Comparison of ENCODE assay signal across 9 mouse cellular contexts in the genomic region with DNA sequence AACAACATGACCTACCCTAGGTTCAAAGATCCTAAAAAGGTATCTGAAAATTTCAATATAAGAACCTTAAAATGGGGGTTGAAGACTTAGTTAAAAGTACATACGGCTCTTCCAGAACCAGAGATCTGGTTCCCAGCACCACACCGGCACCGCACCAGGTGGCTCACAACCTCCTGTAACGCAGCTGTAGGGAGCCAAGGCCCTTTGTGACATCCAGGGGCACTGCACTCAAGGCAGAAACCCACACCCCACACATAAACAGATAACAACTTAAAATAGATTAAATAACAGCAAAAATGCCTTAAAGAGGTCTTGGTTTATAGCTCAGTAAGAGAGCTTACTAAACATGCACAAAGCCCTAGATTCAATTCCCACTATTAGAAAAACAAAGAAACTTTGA. TPM values are rescaled to one million over a fixed set of nuclear protein-coding genes. Genes with fewer than 3 reads are reported as not detected.
DNase-seq lines count a peak whose midpoint lies in the region; ATAC-seq and TF ChIP-seq lines count a peak whose summit lies in the region.
"Had no signal": no experiment of that assay in that cellular context is flagged by ENCODE, and none has a peak within 500 bp of the region (broad histone marks: within the 10 kb centered on the region; RNA-seq: fewer than 3 reads in every experiment).

No protein-coding gene starts in this region.

- no peak overlapping the region for H3K27ac ChIP-seq in limb, embryonic 14.5 days (replicated peaks; ENCODE audit: low read depth, low read length)
- no peak overlapping the region for H3K27ac ChIP-seq in stomach, postnatal 0 days (replicated peaks)

- H3K9me3 ChIP-seq in erythroblast, embryonic 14.5 days (ENCODE audit: control insufficient read depth, low read length) = no peaks in the 10 kb centered on the region
- H3K9me3 ChIP-seq in limb, embryonic 14.5 days (ENCODE audit: control insufficient read depth, low read length) = no peaks in the 10 kb centered on the region
- no peaks in the 10 kb centered on the region for H3K9me3 ChIP-seq in stomach, postnatal 0 days (ENCODE audit: control insufficient read depth, low read length)

- no peak for TF ChIP-seq EP300 in stomach, postnatal 0 days (optimal IDR thresholded peaks at IDR 0.05)

- H3K36me3 ChIP-seq in erythroblast, embryonic 14.5 days (ENCODE audit: control insufficient read depth) = peaks cover 35% of the 10 kb centered on the region
- H3K36me3 ChIP-seq in limb, embryonic 14.5 days (ENCODE audit: control insufficient read depth, insufficient read depth, low read length) = peaks cover 31% of the 10 kb centered on the region
- 0 out of 2 replicates have a peak, but pooled peaks cover under 1% of the 10 kb centered on the region for H3K36me3 ChIP-seq in stomach, postnatal 0 days (ENCODE audit: control insufficient read depth, insufficient read depth, low read length)

- peaks cover under 1% of the 10 kb centered on the region; the same call in 1 of the 2 replicates for H3K27me3 ChIP-seq in erythroblast, embryonic 14.5 days (ENCODE audit: control insufficient read depth)
- no peaks in the 10 kb centered on the region for H3K27me3 ChIP-seq in limb, embryonic 14.5 days (ENCODE audit: control insufficient read depth, insufficient read depth, low read length)
- no peaks in the 10 kb centered on the region for H3K27me3 ChIP-seq in stomach, postnatal 0 days (ENCODE audit: control insufficient read depth, insufficient read depth, low read length)
- H3K27me3 ChIP-seq: Patski had no signal

- peak overlapping the region; percentile 49; the same call in 1 of the 2 replicates for H3K9ac ChIP-seq in limb, embryonic 14.5 days (ENCODE audit: low read depth, low read length, severe bottlenecking)
- no peak overlapping the region for H3K9ac ChIP-seq in stomach, postnatal 0 days (ENCODE audit: low read length)

- TF ChIP-seq POLR2A in limb, embryonic 14.5 days (IDR thresholded peaks at IDR 0.05; ENCODE audit: borderline replicate concordance, extremely low read depth, insufficient read depth, insufficient read length) = no peak

- peak overlapping the region; percentile 78 for H3K4me2 ChIP-seq in limb, embryonic 14.5 days (replicated peaks; ENCODE audit: low read depth, low read length, severe bottlenecking)
- H3K4me2 ChIP-seq in stomach, postnatal 0 days (replicated peaks; ENCODE audit: low read depth) = peak overlapping the region; percentile 61

- DNase-seq in thymus, postnatal 4 days = peak; percentile 25
- DNase-seq in thymus, postnatal 36 days = no peak
- no peak for DNase-seq in limb, embryonic 14.5 days (ENCODE audit: low spot score)
- no peak for DNase-seq in stomach, postnatal 0 days (ENCODE audit: low spot score)
- DNase-seq in adrenal gland, adult (ENCODE audit: inconsistent age in 2 of 2, low spot score in 1 of 2) = no peak
- DNase-seq in cerebellum, postnatal 4 days (ENCODE audit: low spot score in 2 of 2) = no peak

- WGBS in limb, embryonic 14.5 days = 23% methylated on average over 4 of the region's 4 CpGs
- WGBS in stomach, postnatal 0 days = 14% methylated on average over 4 of the region's 4 CpGs

- H3K4me1 ChIP-seq in erythroblast, embryonic 14.5 days (ENCODE audit: control insufficient read depth) = peaks cover 31% of the 10 kb centered on the region
- H3K4me1 ChIP-seq in limb, embryonic 14.5 days (ENCODE audit: control insufficient read depth, insufficient read depth, low read length) = peaks cover 17% of the 10 kb centered on the region
- peaks cover 2% of the 10 kb centered on the region; the same call in 1 of the 2 replicates for H3K4me1 ChIP-seq in stomach, postnatal 0 days (replicated peaks; ENCODE audit: control insufficient read depth, insufficient read depth)

- H3K4me3 ChIP-seq in erythroblast, embryonic 14.5 days (replicated peaks) = peak overlapping the region; percentile 93
- H3K4me3 ChIP-seq in limb, embryonic 14.5 days (replicated peaks; ENCODE audit: low read length) = peak overlapping the region; percentile 91
- H3K4me3 ChIP-seq in stomach, postnatal 0 days (ENCODE audit: low read depth, low read length) = peak overlapping the region; percentile 39

- no peak for TF ChIP-seq CTCF in stomach, postnatal 0 days (IDR thresholded peaks at IDR 0.05; ENCODE audit: low read depth)

- ATAC-seq in erythroblast, adult 5-6 weeks (replicated peaks; ENCODE audit: low FRiP score, poor library complexity, severe bottlenecking) = no peak
- no peak for ATAC-seq in limb, embryonic 14.5 days (ENCODE audit: low FRiP score, low read depth)
- ATAC-seq in stomach, postnatal 0 days (ENCODE audit: low FRiP score, low TSS enrichment) = no peak

RNA-seq across cellular contexts. Expression of gene Zfp266, which starts 1.3 kb away (rescaled TPM):
- 0.03 and 0.04 TPM in 2 replicates for polyA plus RNA-seq in erythroblast, embryonic 14.5 days (2012)
- 10.2 and 10.4 TPM in 2 replicates for total RNA-seq in erythroblast, adult 5-6 weeks (2015; ENCODE audit: low replicate concordance)
- total RNA-seq in erythroblast, adult 5-6 weeks (2017; ENCODE audit: low replicate concordance) = 6.8 and 8.9 TPM in 2 replicates
- polyA plus RNA-seq in limb, embryonic 14.5 days (2012; rRNA removed) = 43.1 and 43.5 TPM in 2 replicates
- 92.4 and 95.5 TPM in 2 replicates for polyA plus RNA-seq in limb, embryonic 14.5 days (2014; fragmentation: Nextera tagmentation; extraction: Ambion mirVana)
- 33.7 and 35.2 TPM in 2 replicates for polyA plus RNA-seq in stomach, postnatal 0 days (2015; fragmentation: Nextera tagmentation; extraction: Ambion mirVana)

RNA-seq across cellular contexts. Expression of gene Zfp426, which starts 27.4 kb away (rescaled TPM):
- polyA plus RNA-seq in erythroblast, embryonic 14.5 days (2012) = 0.08 and 0.44 TPM in 2 replicates
- 8.6 and 12.5 TPM in 2 replicates for total RNA-seq in erythroblast, adult 5-6 weeks (2015; ENCODE audit: low replicate concordance)
- 15.6 and 17.6 TPM in 2 replicates for total RNA-seq in erythroblast, adult 5-6 weeks (2017; ENCODE audit: low replicate concordance)
- 12.0 and 17.4 TPM in 2 replicates for polyA plus RNA-seq in limb, embryonic 14.5 days (2012; rRNA removed)
- polyA plus RNA-seq in limb, embryonic 14.5 days (2014; fragmentation: Nextera tagmentation; extraction: Ambion mirVana) = 24.1 and 25.5 TPM in 2 replicates
- 7.1 and 8.6 TPM in 2 replicates for polyA plus RNA-seq in stomach, postnatal 0 days (2015; fragmentation: Nextera tagmentation; extraction: Ambion mirVana)

RNA-seq across cellular contexts. Expression of gene Zfp26, which starts 60.0 kb away (rescaled TPM):
- polyA plus RNA-seq in erythroblast, embryonic 14.5 days (2012) = under 0.01 and 0.01 TPM in 2 replicates
- total RNA-seq in erythroblast, adult 5-6 weeks (2015; ENCODE audit: low replicate concordance) = 5.0 TPM in 2 replicates
- 3.1 and 17.9 TPM in 2 replicates for total RNA-seq in erythroblast, adult 5-6 weeks (2017; ENCODE audit: low replicate concordance)
- polyA plus RNA-seq in limb, embryonic 14.5 days (2012; rRNA removed) = 12.1 and 14.2 TPM in 2 replicates
- 23.3 and 25.9 TPM in 2 replicates for polyA plus RNA-seq in limb, embryonic 14.5 days (2014; fragmentation: Nextera tagmentation; extraction: Ambion mirVana)
- 7.0 and 7.9 TPM in 2 replicates for polyA plus RNA-seq in stomach, postnatal 0 days (2015; fragmentation: Nextera tagmentation; extraction: Ambion mirVana)

Comparison
In these comparisons a context has a peak if more than half of its experiments do, and no peak if none do; other contexts are left out.
1. H3K4me3 ChIP-seq: peak in every context shown above with its lines; median percentile 93 in erythroblast, embryonic 14.5 days; 91 in limb, embryonic 14.5 days; 39 in stomach, postnatal 0 days.
2. RNA of gene Zfp266, which starts 1.3 kb away (polyA plus RNA-seq): 43.1 to 95.5 TPM in limb, embryonic 14.5 days and 33.7 to 35.2 TPM in stomach, postnatal 0 days; 0.03 to 0.04 TPM in erythroblast, embryonic 14.5 days; every median in the first group is over 10 times any median in the second.